Mouse (Mus musculus) kidney, embryonic 14.5 days (tissue): ENCODE results near the gene Lrrc72. TPM values are rescaled to one million over a fixed set of nuclear protein-coding genes. Genes with fewer than 3 reads are reported as not detected.
"Not testable (repeated sequence)": the region's sequence is repeated elsewhere in the genome, so short reads cannot be mapped to it uniquely, and the experiment has no call there.

Experiments
- ATAC-seq: fragments of 200-750 bp; cut with Nextera tagmentation; 2 replicates; pipeline ENCODE4 v1.8.0; 2017; ENCODE audit warnings: moderate number of reproducible peaks, mild to moderate bottlenecking, moderate TSS enrichment, moderate library complexity; ENCODE audit not compliant: low FRiP score, low TSS enrichment
- H3K27ac ChIP-seq: fragments of 300-500 bp; sonication (generic); 2 replicates; pipeline ENCODE4 v1.5.1; 2014; ENCODE audit warnings: low read depth, mild to moderate bottlenecking, low read length, moderate library complexity, mixed read lengths
- H3K27me3 ChIP-seq: fragments of 300-500 bp; sonication (generic); 2 replicates; pipeline ENCODE4 v1.6.1; 2014; ENCODE audit warnings: mild to moderate bottlenecking, low read length; ENCODE audit not compliant: control insufficient read depth, insufficient read depth
- H3K36me3 ChIP-seq: fragments of 300-500 bp; sonication (generic); 2 replicates; pipeline ENCODE4 v1.6.1; 2014; ENCODE audit warnings: low read length, mixed read lengths; ENCODE audit not compliant: control insufficient read depth, insufficient read depth
- H3K4me1 ChIP-seq: fragments of 300-500 bp; sonication (generic); 2 replicates; pipeline ENCODE4 v1.6.1; 2014; ENCODE audit warnings: low read length, mixed read lengths; ENCODE audit not compliant: control insufficient read depth, insufficient read depth
- H3K4me2 ChIP-seq: fragments of 300-500 bp; sonication (generic); replicated peaks from 2 replicates; pipeline ENCODE4 v1.6.1; 2014; ENCODE audit warnings: low read depth, mild to moderate bottlenecking, low read length
- H3K4me3 ChIP-seq: fragments of 300-500 bp; sonication (generic); 2 replicates; pipeline ENCODE4 v1.5.1; 2014; ENCODE audit warnings: mild to moderate bottlenecking, low read length
- H3K9ac ChIP-seq: fragments of 300-500 bp; sonication (generic); 2 replicates; pipeline ENCODE4 v1.6.1; 2014; ENCODE audit warnings: low read depth, mild to moderate bottlenecking, low read length, moderate library complexity
- H3K9me3 ChIP-seq: fragments of 300-500 bp; sonication (generic); 2 replicates; pipeline ENCODE4 v1.6.1; 2016; ENCODE audit warnings: low read length; ENCODE audit not compliant: control insufficient read depth
- WGBS: fragments of 180-500 bp; shearing (Covaris S2); extraction: QIAGEN DNeasy Blood & Tissue Kit; methylation state at CpG from one replicate; pipeline ENCODE4 v1.1.7; 2014; 5-methylcytosine and 5-hydroxymethylcytosine counted together
- polyA plus RNA-seq: library from polyadenylated mRNA; unstranded; fragments of >200 nt; fragmentation: Nextera tagmentation; extraction: Ambion mirVana; gene quantifications from 2 replicates; pipeline ENCODE4 v1.2.1, GENCODE M21; 2014

Gene Lrrc72
- polyA plus RNA-seq, 1 experiment from 2014 or later, result not detected

DNA sequence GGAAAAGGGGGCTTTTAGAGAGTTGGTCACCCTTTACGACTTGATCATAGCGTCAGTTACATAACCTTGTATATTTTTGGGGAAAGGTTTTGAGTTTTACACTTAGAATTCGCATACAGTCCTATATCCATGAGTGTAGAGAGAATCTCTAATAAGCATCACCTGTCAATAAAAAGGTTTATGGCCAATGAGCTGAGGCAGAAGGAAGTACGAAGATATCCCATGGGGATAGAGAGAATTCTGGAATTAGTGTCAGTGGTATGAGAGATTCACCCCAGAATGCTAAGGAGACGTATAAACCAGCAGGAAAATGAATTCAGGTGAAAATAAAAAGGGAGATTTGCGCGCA is 45.4 kb downstream of the Lrrc72 start:
- Histone ChIP-seq H3K36me3 (no peaks in the 10 kb centered on the region), H3K4me2 (peak overlapping the region; percentile 17; the same call in 1 of the 2 replicates), H3K27ac (no peak overlapping the region), H3K4me1 (no peaks in the 10 kb centered on the region; the same call in 1 of the 2 replicates), H3K9ac (no peak overlapping the region), H3K27me3 (no peaks in the 10 kb centered on the region), H3K4me3 (no peak overlapping the region), H3K9me3 (no peaks in the 10 kb centered on the region)
- no peak for ATAC-seq
- WGBS, result 80% methylated on average over 7 of the region's 7 CpGs

DNA sequence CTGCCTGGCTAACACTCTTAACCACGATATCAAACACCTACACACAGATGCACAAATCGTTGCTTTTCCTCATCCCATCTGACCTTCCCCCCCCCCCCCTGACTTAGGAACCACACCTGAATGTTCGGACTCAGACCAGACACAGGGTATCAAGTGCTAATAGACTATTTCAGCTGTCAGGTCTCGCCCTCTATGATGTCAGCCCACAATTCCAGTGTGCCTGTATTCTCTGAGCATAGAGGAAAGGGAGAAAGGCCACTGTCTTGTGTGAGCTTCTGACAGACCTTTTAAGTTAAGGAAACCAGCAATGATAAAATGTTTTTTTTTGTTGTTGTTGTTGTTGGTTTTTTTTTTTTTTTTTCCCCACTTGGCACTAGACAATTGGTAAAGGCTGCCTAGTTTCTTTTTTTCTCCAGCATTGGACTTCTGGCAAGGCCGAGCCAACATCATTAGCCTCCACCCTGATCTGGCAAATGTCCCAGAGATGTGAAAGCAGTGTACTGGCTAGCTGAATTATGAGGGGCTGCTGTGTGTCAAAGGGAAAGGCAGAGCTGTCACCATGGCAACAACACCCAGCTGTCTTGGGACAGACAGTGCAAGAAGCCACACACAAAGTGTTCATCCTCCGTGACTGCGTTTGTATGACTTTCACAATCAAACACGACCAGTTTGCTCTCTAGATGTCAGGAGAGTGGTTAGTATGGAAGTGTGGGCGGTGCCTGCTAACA is 46.0 kb downstream of the Lrrc72 start:
- ATAC-seq, result peak; percentile 93
- Histone ChIP-seq H3K4me3 (no peak overlapping the region), H3K4me1 (no peaks in the 10 kb centered on the region; the same call in 1 of the 2 replicates), H3K36me3 (no peaks in the 10 kb centered on the region), H3K27me3 (no peaks in the 10 kb centered on the region), H3K9ac (no peak overlapping the region), H3K9me3 (no peaks in the 10 kb centered on the region), H3K27ac (no peak overlapping the region), H3K4me2 (peak overlapping the region; percentile 17; the same call in 1 of the 2 replicates)
- 53% methylated on average over 9 of the region's 9 CpGs for WGBS

DNA sequence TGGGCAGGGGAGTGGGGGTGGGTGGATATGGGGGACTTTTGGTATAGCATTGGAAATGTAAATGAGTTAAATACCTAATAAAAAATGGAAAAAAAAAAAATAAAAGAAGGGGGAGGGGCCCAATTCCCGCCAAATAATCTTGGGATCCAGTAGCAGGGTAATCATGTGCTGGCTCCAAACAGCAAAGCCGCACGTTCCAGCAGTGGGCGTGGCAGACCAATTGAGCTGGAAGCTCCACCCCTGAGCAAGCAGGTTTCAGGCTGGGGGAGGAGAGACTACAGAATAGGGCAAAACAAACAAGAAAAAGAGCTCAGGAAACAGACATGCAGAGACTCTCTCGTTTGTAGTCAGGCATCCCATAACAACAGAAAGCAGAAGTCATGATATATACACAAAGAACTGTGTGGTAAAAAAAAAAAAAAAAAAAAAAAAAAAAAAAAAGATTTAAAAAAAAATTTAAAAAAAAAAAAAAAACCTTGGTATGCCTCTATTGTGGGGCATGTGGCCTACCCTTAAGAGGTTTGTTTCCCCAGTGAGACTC is 47.5 kb downstream of the Lrrc72 start:
- H3K27me3 ChIP-seq, H3K9ac ChIP-seq, H3K4me1 ChIP-seq, H3K36me3 ChIP-seq, H3K9me3 ChIP-seq, H3K27ac ChIP-seq, H3K4me3 ChIP-seq, H3K4me2 ChIP-seq, ATAC-seq: not testable (repeated sequence)
- WGBS, result 59% methylated on average over 5 of the region's 5 CpGs

DNA sequence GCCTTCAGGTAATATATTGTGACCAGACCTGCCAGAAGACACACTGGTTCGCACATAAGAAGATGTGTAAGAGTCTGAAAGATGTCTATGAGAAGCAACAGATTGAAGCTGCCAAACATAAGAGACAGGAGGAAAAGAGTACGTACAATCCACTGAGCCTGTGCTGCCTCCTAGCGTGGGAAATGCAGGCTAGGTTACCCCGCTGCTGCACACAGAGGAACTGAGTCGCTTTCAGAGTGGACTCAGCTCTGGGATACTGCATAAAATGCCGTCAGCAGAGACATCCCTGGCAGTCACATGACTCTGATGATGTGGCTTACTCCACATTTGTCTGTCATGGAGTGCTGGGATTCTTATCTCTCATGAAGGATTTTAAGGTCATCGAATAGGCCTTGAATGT is 58.2 kb downstream of the Lrrc72 start:
- Histone ChIP-seq H3K9me3 (peaks cover 9% of the 10 kb centered on the region; the same call in 1 of the 2 replicates), H3K27me3 (no peaks in the 10 kb centered on the region), H3K4me1 (no peaks in the 10 kb centered on the region), H3K36me3 (peaks cover 60% of the 10 kb centered on the region), H3K27ac (no peak overlapping the region), H3K9ac (no peak overlapping the region), H3K4me3 (no peak overlapping the region), H3K4me2 (no peak overlapping the region)
- 94% methylated on average over 7 of the region's 7 CpGs for WGBS
- no peak for ATAC-seq

DNA sequence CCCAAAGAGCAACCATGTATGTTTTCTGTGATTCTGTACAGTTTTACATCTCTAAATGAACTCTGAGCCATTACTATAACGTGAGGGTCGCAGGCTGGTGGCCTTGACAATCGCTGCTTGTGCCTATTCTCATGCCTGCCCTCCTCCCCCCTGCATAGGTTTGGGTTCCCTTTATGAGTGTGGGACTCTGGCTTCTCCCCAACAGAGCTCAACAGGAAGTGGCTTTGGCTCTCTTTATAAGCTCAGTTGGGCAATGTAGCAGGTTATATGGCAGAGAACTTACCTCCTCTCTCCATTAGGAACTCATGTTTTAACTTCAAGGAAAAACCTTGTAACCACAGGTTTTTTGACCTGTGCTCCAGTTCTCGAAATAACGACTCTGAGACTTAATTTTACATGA is 62.9 kb downstream of the Lrrc72 start:
- Histone ChIP-seq H3K27me3 (no peaks in the 10 kb centered on the region), H3K4me3 (no peak overlapping the region), H3K4me1 (no peaks in the 10 kb centered on the region), H3K9ac (no peak overlapping the region), H3K36me3 (peaks cover 56% of the 10 kb centered on the region), H3K4me2 (no peak overlapping the region), H3K27ac (no peak overlapping the region), H3K9me3 (no peaks in the 10 kb centered on the region)
- WGBS, result 93% methylated on average over 5 of the region's 5 CpGs
- ATAC-seq, result no peak

DNA sequence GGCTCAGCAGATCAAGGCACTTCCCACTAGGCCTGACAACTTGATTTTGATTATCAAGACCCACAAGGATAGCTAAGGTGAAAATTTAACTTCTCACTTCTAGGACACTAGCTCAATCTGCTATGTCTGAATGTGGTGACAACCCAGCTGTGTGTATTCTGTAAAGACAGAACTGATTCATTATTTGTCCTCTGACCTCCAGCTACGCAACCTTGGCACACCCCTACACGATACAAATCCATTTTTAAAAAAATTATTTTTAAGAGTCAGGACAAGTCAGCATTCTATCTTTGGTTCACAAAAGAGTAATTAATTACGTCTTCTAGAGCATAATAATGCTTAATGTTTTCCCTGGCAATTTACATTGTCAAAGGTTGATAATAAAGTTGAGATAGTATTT is 63.6 kb downstream of the Lrrc72 start:
- no peak for ATAC-seq

DNA sequence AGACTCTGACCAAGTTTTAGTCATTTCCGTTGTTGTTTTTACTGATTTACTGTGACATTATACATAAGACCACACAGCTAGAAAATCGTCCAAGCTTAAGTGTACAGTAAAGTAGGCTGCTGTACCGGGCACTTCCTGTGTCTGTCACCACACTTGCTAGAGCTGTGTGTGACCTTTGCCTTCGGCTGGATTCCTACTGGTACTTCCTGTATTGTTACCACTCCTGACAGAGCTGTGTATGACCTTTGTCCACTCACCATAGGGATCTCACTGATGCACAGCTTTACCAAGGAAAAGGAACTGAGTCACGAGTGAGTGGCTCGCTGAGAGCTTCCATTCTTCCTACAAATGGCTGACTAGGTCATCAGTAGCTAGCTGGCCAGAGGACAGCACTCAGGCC is 66.1 kb downstream of the Lrrc72 start:
- no peak for ATAC-seq
- Histone ChIP-seq H3K4me1 (no peaks in the 10 kb centered on the region), H3K36me3 (peaks cover 53% of the 10 kb centered on the region), H3K9me3 (no peaks in the 10 kb centered on the region), H3K4me3 (no peak overlapping the region), H3K27me3 (no peaks in the 10 kb centered on the region), H3K4me2 (no peak overlapping the region), H3K9ac (no peak overlapping the region), H3K27ac (no peak overlapping the region)
- WGBS, result 71% methylated on average over 6 of the region's 6 CpGs

More for the DNA sequence above, 63.6 kb downstream of the Lrrc72 start:
- no peaks in the 10 kb centered on the region for H3K4me1 ChIP-seq
- 86% methylated on average over 3 of the region's 3 CpGs for WGBS
- no peak overlapping the region for H3K9ac ChIP-seq
- no peak overlapping the region for H3K4me2 ChIP-seq
- H3K27me3 ChIP-seq, result no peaks in the 10 kb centered on the region
- H3K9me3 ChIP-seq, result no peaks in the 10 kb centered on the region
- peaks cover 50% of the 10 kb centered on the region for H3K36me3 ChIP-seq
- no peak overlapping the region for H3K4me3 ChIP-seq
- H3K27ac ChIP-seq, result no peak overlapping the region

DNA sequence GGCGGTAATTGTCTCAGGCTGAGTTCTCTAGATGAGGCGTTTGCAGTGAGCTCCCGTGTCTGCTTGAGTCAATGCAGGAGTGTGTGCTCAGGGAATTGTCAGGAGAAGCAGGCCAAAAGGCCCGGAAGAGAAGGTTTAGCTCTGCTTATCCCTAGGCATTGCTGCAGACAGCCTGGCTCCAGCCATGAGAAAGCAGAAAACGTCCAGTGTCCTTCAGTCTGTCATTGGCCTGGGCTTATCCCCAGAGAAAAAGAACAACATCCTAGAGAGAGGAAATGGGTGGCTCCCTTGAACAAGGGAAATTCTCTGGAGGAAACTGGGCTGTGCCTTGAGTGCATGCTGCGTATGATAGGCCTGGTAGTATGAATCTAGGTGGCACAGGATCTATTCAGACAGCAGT is 70.6 kb downstream of the Lrrc72 start:
- H3K9me3 ChIP-seq, result no peaks in the 10 kb centered on the region
- H3K4me1 ChIP-seq, result no peaks in the 10 kb centered on the region
- 79% methylated on average over 6 of the region's 6 CpGs for WGBS
- H3K27me3 ChIP-seq, result no peaks in the 10 kb centered on the region
- no peak for ATAC-seq
- H3K9ac ChIP-seq, result no peak overlapping the region
- H3K36me3 ChIP-seq, result peaks cover 33% of the 10 kb centered on the region
- H3K27ac ChIP-seq, result no peak overlapping the region
- no peak overlapping the region for H3K4me2 ChIP-seq
- no peak overlapping the region for H3K4me3 ChIP-seq

DNA sequence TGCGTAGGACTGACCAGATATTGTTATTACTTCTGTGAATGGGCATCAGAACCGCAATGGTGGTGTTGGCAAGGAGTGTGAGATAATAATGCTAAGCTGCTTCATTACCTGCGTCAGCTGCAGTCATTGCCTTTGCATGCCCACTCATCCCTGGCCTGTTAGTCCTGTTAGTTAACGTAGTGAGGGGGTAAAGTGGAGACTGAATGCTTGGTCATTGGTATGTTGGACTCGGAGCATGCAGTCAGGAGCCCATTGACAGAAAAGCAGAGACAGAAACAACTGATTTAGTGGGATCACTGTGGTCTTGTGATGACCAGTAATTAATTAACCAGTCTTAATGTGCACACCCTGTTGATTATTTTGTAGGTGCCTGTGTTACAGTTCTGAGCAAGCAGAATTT is 76.0 kb downstream of the Lrrc72 start:
- Histone ChIP-seq H3K27ac (no peak overlapping the region), H3K27me3 (no peaks in the 10 kb centered on the region), H3K36me3 (peaks cover 38% of the 10 kb centered on the region), H3K4me1 (no peaks in the 10 kb centered on the region), H3K9ac (no peak overlapping the region), H3K4me2 (no peak overlapping the region), H3K4me3 (no peak overlapping the region), H3K9me3 (no peaks in the 10 kb centered on the region)
- 91% methylated on average over 5 of the region's 5 CpGs for WGBS
- ATAC-seq, result no peak
